Mouse (Mus musculus) heart, adult 2 months (tissue): ENCODE measurements around the gene Calm5.
"Not testable (repeated sequence)": the region's sequence is repeated elsewhere in the genome, so short reads cannot be mapped to it uniquely, and the experiment has no call there.

Experiments used
- CTCF ChIP-seq: fragments of 200-600 bp; IDR thresholded peaks from 2 replicates; pipeline ENCODE4 v1.8.1; 2022; ENCODE audit warnings: antibody characterized with exemption, mild to moderate bottlenecking, moderate library complexity
- POLR2A ChIP-seq: fragments of 200-500 bp; IDR thresholded peaks from 2 replicates; pipeline ENCODE4 v1.6.1; 2011; ENCODE audit warnings: mild to moderate bottlenecking, low read depth, low read length, control low read depth; ENCODE audit not compliant: insufficient read depth

DNA sequence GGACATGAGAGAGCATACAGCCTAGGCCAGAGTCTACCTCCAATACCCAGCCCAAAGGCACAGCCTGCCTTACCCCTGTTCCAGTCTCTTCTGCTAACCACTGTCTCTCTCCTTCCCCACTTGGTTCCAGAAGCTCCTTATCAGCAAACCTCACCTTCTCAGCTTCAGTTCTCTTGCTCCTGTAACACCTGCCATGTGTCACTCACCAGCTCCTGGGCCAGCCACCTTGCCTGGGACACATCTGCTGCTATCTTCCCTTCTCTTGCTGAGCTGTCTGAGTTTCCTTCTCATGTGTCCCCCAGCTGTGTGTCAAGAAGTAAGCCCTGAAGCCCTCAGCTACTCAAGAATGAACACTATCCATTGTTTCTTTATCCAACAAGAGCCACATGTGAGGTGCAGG lies 13.3 kb upstream of the Calm5 start:
- not testable (repeated sequence) for TF ChIP-seq CTCF, POLR2A
